Mouse (Mus musculus): Measurements from ENCODE around the gene Hoxb6.

- no peak for TF ChIP-seq USF1 (IDR thresholded peaks at IDR 0.05; ENCODE audit: low read depth)
- no peak for TF ChIP-seq TCF3 (IDR thresholded peaks at IDR 0.05; ENCODE audit: insufficient read length, low read depth)
- TF ChIP-seq POLR2A (IDR thresholded peaks at IDR 0.05; ENCODE audit: insufficient read length, low read depth) = no peak
- TF ChIP-seq CEBPB (IDR thresholded peaks at IDR 0.05; ENCODE audit: insufficient read depth, poor library complexity, severe bottlenecking) = no peak
- no peak for TF ChIP-seq MYOD1 (IDR thresholded peaks at IDR 0.05; ENCODE audit: control insufficient read depth in 1 of 3, insufficient read length in 2 of 3, low read depth in 2 of 3)
- no peak for TF ChIP-seq TCF12 (IDR thresholded peaks at IDR 0.05; ENCODE audit: insufficient read depth, poor library complexity, severe bottlenecking)
- no peak for TF ChIP-seq E2F4 (IDR thresholded peaks at IDR 0.05; ENCODE audit: insufficient read depth)
- no peak for TF ChIP-seq MAX (IDR thresholded peaks at IDR 0.05; ENCODE audit: low read depth)
- no peak for TF ChIP-seq POLR2AphosphoS2 (IDR thresholded peaks at IDR 0.05; ENCODE audit: insufficient read length, low read depth)
- no peak for TF ChIP-seq REST (IDR thresholded peaks at IDR 0.05; ENCODE audit: insufficient read depth, insufficient read length)
Measured at GRCm38 (mm10) chr11:96263636-96264389, 28.5 kb upstream of the Hoxb6 start.
